In the genomic region with DNA sequence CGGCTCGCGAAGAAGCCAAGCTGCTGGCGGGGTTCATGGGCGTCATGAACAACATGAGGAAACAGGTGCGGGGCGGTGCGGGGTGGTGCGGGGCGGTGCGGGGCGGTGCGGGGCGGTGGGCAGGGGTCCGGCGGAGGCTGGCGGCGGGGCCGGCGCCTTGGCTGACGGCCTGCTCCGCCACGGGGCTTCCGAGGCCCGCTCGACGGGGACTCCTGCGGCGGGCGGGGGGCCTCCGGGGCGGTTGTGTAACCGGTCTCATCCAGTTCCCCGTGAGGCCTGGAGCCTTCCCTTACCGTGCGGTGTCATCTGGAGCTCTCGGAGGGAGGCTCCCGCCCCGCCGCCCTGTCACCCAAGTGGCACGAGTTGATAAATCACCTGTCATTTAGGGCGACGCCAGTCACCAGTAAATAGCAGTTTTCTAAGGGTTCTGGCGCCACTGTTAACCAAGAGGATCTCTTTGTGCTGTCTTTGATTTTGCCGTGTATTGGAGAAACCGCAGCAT, we compare ENCODE assay signal across 8 mouse cellular contexts. TPM values are rescaled to one million over a fixed set of nuclear protein-coding genes. Genes with fewer than 3 reads are reported as not detected.
A peak's percentile ranks its signal among the peaks of the same experiment; 100 is the strongest.
DNase-seq lines count a peak whose midpoint lies in the region; ATAC-seq and TF ChIP-seq lines count a peak whose summit lies in the region.

No protein-coding gene starts in this region.

- peak; percentile 63 for DNase-seq in layer of hippocampus, adult 11-12 months (ENCODE audit: low spot score)
- DNase-seq in layer of hippocampus, adult 9-10 months (ENCODE audit: low spot score), result no peak
- DNase-seq in embryonic facial prominence, embryonic 10.5 days (ENCODE audit: low spot score), result peak; percentile 80
- peak; percentile 48 to 71 for DNase-seq in heart, adult 18-20 months
- DNase-seq in kidney, adult 2 months, result peak; percentile 60
- DNase-seq in spleen, adult 12 weeks (ENCODE audit: low spot score), result peak; percentile 74

- under 1% methylated on average over 45 of the region's 46 CpGs for WGBS in embryonic facial prominence, embryonic 10.5 days
- WGBS in kidney, adult 2 months, result under 1% methylated on average over 41 of the region's 46 CpGs
- under 1% methylated on average over 44 of the region's 46 CpGs for WGBS in limb, embryonic 12.5 days
- WGBS in midbrain, embryonic 13.5 days, result under 1% methylated on average over 32 of the region's 46 CpGs

- ATAC-seq in limb, embryonic 12.5 days (ENCODE audit: insufficient number of reproducible peaks, insufficient read depth, low FRiP score, low TSS enrichment, low read depth), result peak; percentile 55
- ATAC-seq in midbrain, embryonic 13.5 days, result peak; percentile 90

- H3K9ac ChIP-seq in limb, embryonic 12.5 days (replicated peaks), result peak overlapping the region; percentile 82
- H3K9ac ChIP-seq in midbrain, embryonic 13.5 days (replicated peaks), result peak overlapping the region; percentile 95

- no peaks in the 10 kb centered on the region for H3K36me3 ChIP-seq in embryonic facial prominence, embryonic 10.5 days (replicated peaks)
- no peaks in the 10 kb centered on the region for H3K36me3 ChIP-seq in kidney, adult 2 months (ENCODE audit: control insufficient read depth, insufficient read depth, low read length)
- H3K36me3 ChIP-seq in limb, embryonic 12.5 days, result no peaks in the 10 kb centered on the region
- H3K36me3 ChIP-seq in midbrain, embryonic 13.5 days, result no peaks in the 10 kb centered on the region

- peaks cover 10% of the 10 kb centered on the region for H3K4me1 ChIP-seq in embryonic facial prominence, embryonic 10.5 days
- H3K4me1 ChIP-seq in kidney, adult 2 months (ENCODE audit: control insufficient read depth, insufficient read depth, low read length), result peaks cover 16% of the 10 kb centered on the region; the same call in 1 of the 2 replicates
- H3K4me1 ChIP-seq in limb, embryonic 12.5 days (replicated peaks), result no peaks in the 10 kb centered on the region
- H3K4me1 ChIP-seq in midbrain, embryonic 13.5 days (replicated peaks), result peaks cover 38% of the 10 kb centered on the region

- no peak for TF ChIP-seq POLR2A in kidney, adult 2 months (IDR thresholded peaks at IDR 0.05; ENCODE audit: low read depth, low read length)

- peak overlapping the region; percentile 96 for H3K27ac ChIP-seq in embryonic facial prominence, embryonic 10.5 days (replicated peaks)
- peak overlapping the region; percentile 49; the same call in 1 of the 2 replicates for H3K27ac ChIP-seq in kidney, adult 2 months (ENCODE audit: insufficient read depth, low read depth, low read length)
- peak overlapping the region; percentile 92 for H3K27ac ChIP-seq in limb, embryonic 12.5 days
- H3K27ac ChIP-seq in midbrain, embryonic 13.5 days, result peak overlapping the region; percentile 96

- H3K4me3 ChIP-seq in embryonic facial prominence, embryonic 10.5 days, result peak overlapping the region; percentile 90
- H3K4me3 ChIP-seq in kidney, adult 2 months (ENCODE audit: insufficient read depth, low read depth, low read length), result peak overlapping the region; percentile 74
- H3K4me3 ChIP-seq in limb, embryonic 12.5 days (replicated peaks), result peak overlapping the region; percentile 81
- H3K4me3 ChIP-seq in midbrain, embryonic 13.5 days (replicated peaks), result peak overlapping the region; percentile 83

- no peaks in the 10 kb centered on the region for H3K9me3 ChIP-seq in embryonic facial prominence, embryonic 10.5 days
- no peaks in the 10 kb centered on the region for H3K9me3 ChIP-seq in limb, embryonic 12.5 days
- H3K9me3 ChIP-seq in midbrain, embryonic 13.5 days, result no peaks in the 10 kb centered on the region

- no peaks in the 10 kb centered on the region for H3K27me3 ChIP-seq in embryonic facial prominence, embryonic 10.5 days (replicated peaks; ENCODE audit: low read depth, poor library complexity, severe bottlenecking)
- H3K27me3 ChIP-seq in kidney, adult 2 months (replicated peaks; ENCODE audit: control insufficient read depth, insufficient read depth, low read length), result no peaks in the 10 kb centered on the region
- no peaks in the 10 kb centered on the region for H3K27me3 ChIP-seq in limb, embryonic 12.5 days
- 0 out of 2 replicates have a peak, but pooled peaks cover 3% of the 10 kb centered on the region for H3K27me3 ChIP-seq in midbrain, embryonic 13.5 days

- TF ChIP-seq CTCF in kidney, adult 2 months (conservative IDR thresholded peaks at IDR 0.05; ENCODE audit: insufficient read depth, insufficient read length, low read depth, low read length), result no peak

- H3K4me2 ChIP-seq in limb, embryonic 12.5 days, result peak overlapping the region; percentile 76
- peak overlapping the region; percentile 64 for H3K4me2 ChIP-seq in midbrain, embryonic 13.5 days (replicated peaks)

RNA-seq across cellular contexts. Expression of gene Klhl7, which starts 0.5 kb away (rescaled TPM):
- polyA plus RNA-seq in embryonic facial prominence, embryonic 10.5 days (2016; fragmentation: Nextera tagmentation; extraction: Ambion mirVana), result 61.2 and 64.4 TPM in 2 replicates
- total RNA-seq in heart, adult 18-20 months (2021), result 10 to 100 TPM; 44.6 to 46.4 TPM
- polyA plus RNA-seq in kidney, adult 2 months (2012; rRNA removed), result 6.5 and 7.7 TPM in 2 replicates
- polyA plus RNA-seq in limb, embryonic 12.5 days (2016; fragmentation: Nextera tagmentation; extraction: Ambion mirVana), result 61.2 and 61.9 TPM in 2 replicates
- polyA plus RNA-seq in midbrain, embryonic 13.5 days (2015; fragmentation: Nextera tagmentation; extraction: Ambion mirVana), result 165 and 177 TPM in 2 replicates
